Mouse (Mus musculus): ENCODE data around the gene Rnase1.

- TF ChIP-seq POLR2A (IDR thresholded peaks at IDR 0.05; ENCODE audit: extremely low read depth, insufficient read depth, low read length): no peak
- no peak for TF ChIP-seq CTCF (IDR thresholded peaks at IDR 0.05; ENCODE audit: low read depth, low read length)
Observed at GRCm38 (mm10) chr14:51144451-51144850, 2.1 kb downstream of the Rnase1 start.

Data from liver, adult 2 months (tissue).